Mouse (Mus musculus): ENCODE measurements around the gene Scgb1b15.
"Not testable (repeated sequence)": the region's sequence is repeated elsewhere in the genome, so short reads cannot be mapped to it uniquely, and the experiment has no call there.

The Scgb1b15 gene

GRCm38 (mm10) chr7:32836254-32836653 lies at the start of gene Scgb1b15:
TSS of gene Scgb1b15 (plus strand) at chr7:32836554.
- not testable (repeated sequence) for DNase-seq (ENCODE audit: extremely low spot score)

DNA sequence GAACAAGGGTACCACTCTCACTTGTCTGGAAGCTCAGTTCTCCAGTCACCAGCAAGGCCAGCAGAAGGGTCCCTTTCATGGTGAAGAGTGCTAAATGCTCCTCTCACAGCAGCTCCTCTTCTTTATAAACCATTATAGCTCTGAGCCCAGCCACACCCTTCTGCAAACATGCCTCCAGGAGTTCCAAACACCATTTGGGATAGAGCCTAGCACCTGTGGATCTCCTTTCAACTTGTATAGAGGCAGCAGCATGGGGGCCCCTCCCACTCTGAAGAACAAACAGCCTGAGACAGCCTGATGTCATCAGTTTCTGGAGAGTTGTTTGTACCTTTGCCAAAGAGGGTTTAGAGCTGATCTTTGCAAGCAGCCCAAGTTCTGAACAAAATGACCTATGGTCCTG lies 6.8 kb upstream of the Scgb1b15 start, which contains the start of gene Scgb2b15:
Gene Scgb2b15, minus strand, starts transcription at position 101 of the 400 bp plus-strand sequence.
- DNase-seq (ENCODE audit: extremely low spot score): not testable (repeated sequence)
